Mouse (Mus musculus) neural tube, embryonic 10.5 days (tissue): Measurements from ENCODE around the gene Cpt1c.

Source experiments
- DNase-seq: peaks from one replicate; pipeline ENCODE4 v3.0.0-alpha.2; 2017; ENCODE audit warnings: low spot score; ENCODE audit errors: extremely low spot score

The Cpt1c gene

GRCm38 (mm10) chr7:44918219-44918618, 56.4 kb downstream of the Cpt1c start:
- no peak for DNase-seq

DNA sequence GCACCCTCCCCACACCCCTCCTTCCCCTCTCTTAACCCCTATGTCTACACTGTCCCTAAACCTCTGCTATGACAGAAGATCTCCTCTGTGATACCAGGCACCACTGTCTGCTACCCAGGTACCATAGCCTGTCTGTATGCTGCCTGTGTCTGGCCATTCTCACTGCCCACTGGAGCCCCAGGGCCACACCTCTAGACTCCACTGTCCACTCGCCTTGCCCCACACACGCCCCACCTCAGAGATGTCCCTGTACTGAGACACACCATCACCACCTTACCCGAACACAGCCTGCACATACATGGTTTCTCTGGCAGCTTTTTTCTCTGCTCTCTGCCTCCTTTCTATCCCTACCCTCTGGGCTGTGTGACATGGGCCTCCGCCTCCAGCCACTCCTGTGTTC, 57.8 kb downstream of the Cpt1c start:
- DNase-seq: no peak

GRCm38 (mm10) chr7:44916191-44916590, 58.5 kb downstream of the Cpt1c start:
- no peak for DNase-seq

DNA sequence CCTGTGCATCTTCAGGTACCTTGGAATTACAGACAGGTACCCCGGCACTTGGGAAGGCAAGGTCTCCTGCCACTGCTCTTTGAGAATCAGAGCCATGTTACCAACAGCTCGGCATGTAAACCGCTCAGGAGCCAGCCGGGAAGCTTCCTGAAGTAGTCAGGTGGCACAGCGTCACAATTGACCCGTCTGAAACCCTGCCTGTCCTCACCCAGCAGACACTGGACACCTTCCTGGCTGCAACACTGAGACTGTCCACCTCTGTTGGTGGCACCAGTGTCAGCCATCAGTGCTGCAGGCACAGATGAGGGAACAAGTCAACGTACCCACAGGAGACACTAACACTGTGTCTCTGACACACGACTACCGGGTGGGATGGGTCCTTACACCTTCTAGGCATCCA, 59.3 kb downstream of the Cpt1c start:
- DNase-seq: no peak

DNA sequence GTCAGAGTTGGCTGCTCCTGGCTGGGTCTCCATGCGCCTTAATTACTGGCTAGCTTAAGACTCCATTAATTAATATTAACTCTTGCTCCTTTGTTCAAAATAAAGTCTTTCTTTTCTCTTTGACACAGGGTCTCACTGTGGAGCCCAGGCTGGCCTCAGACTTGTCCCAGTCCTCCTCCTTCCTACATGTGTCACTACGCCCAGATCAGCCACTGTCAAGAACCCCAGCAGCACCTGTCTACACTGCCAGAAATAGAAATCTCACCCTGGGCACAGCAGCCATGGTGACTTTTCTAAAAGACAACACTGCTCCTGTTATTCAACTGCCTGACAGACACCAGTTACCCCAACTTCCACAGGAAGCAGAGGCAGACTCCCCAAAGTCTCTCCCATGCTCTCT, 60.3 kb downstream of the Cpt1c start:
- no peak for DNase-seq
